Mouse (Mus musculus): ENCODE results near the gene Safb. TPM values are rescaled to one million over a fixed set of nuclear protein-coding genes. Genes with fewer than 3 reads are reported as not detected.

The Safb gene
- 104 and 136 TPM in 2 replicates for polyA plus RNA-seq (2015; fragmentation: Nextera tagmentation; extraction: Ambion mirVana)

GRCm38 (mm10) chr17:56584257-56585130 lies at the start of gene Safb, which contains the start of gene Safb2:
TSS of gene Safb (plus strand) at chr17:56584825.
TSS of gene Safb2 (minus strand) at chr17:56584585.
- peak within 1 kb of the TSS; percentile 93 for H3K27ac ChIP-seq (replicated peaks)
- peaks cover 70% of the 10 kb centered on the region for H3K4me1 ChIP-seq (replicated peaks)
- H3K4me2 ChIP-seq: peak within 1 kb of the TSS; percentile 97
- no peaks in the 10 kb centered on the region for H3K9me3 ChIP-seq
- peak within 1 kb of the TSS; percentile 97 for H3K4me3 ChIP-seq
- peak; percentile 96 for ATAC-seq (ENCODE audit: low read depth)
- H3K27me3 ChIP-seq: no peaks in the 10 kb centered on the region
- under 1% methylated on average over 91 of the region's 101 CpGs for WGBS
- H3K36me3 ChIP-seq: peaks cover 62% of the 10 kb centered on the region
- H3K9ac ChIP-seq: peak within 1 kb of the TSS; percentile 89

GRCm38 (mm10) chr17:56536192-56536591 lies 48.4 kb upstream of the Safb start:
- Histone ChIP-seq H3K4me3 (no peak overlapping the region), H3K27ac (replicated peaks) (peak overlapping the region; percentile 84), H3K27me3 (peaks cover 3% of the 10 kb centered on the region; the same call in 1 of the 2 replicates), H3K36me3 (no peaks in the 10 kb centered on the region), H3K4me2 (no peak overlapping the region), H3K4me1 (replicated peaks) (peaks cover 49% of the 10 kb centered on the region), H3K9me3 (no peaks in the 10 kb centered on the region), H3K9ac (no peak overlapping the region)
- WGBS: 29% methylated on average over 14 of the region's 14 CpGs
- ATAC-seq (ENCODE audit: low read depth): peak; percentile 59

- 39% methylated on average over 3 of the region's 3 CpGs for WGBS
- peak overlapping the region; percentile 84 for H3K27ac ChIP-seq (replicated peaks)
Observed at GRCm38 (mm10) chr17:56536874-56537273, 47.8 kb upstream of the Safb start.

GRCm38 (mm10) chr17:56537912-56538311 lies 46.7 kb upstream of the Safb start:
- 0 out of 2 replicates have a peak, but pooled peaks have one; percentile 5 for ATAC-seq (ENCODE audit: low read depth)
- Histone ChIP-seq H3K27me3 (peaks cover 4% of the 10 kb centered on the region; the same call in 1 of the 2 replicates), H3K9ac (no peak overlapping the region), H3K4me1 (replicated peaks) (peaks cover 58% of the 10 kb centered on the region), H3K36me3 (no peaks in the 10 kb centered on the region), H3K4me3 (no peak overlapping the region), H3K27ac (replicated peaks) (peak overlapping the region; percentile 57), H3K4me2 (no peak overlapping the region), H3K9me3 (no peaks in the 10 kb centered on the region)
- 4% methylated on average over 8 of the region's 8 CpGs for WGBS

More at GRCm38 (mm10) chr17:56536874-56537273, 47.8 kb upstream of the Safb start:
- Histone ChIP-seq H3K4me1 (replicated peaks) (peaks cover 49% of the 10 kb centered on the region), H3K36me3 (no peaks in the 10 kb centered on the region), H3K9ac (no peak overlapping the region), H3K4me2 (no peak overlapping the region), H3K27me3 (peaks cover 4% of the 10 kb centered on the region; the same call in 1 of the 2 replicates), H3K9me3 (no peaks in the 10 kb centered on the region), H3K4me3 (no peak overlapping the region)
- peak; percentile 40 for ATAC-seq (ENCODE audit: low read depth)

- WGBS: 43% methylated on average over 6 of the region's 6 CpGs
- no peak overlapping the region for H3K4me2 ChIP-seq
- no peaks in the 10 kb centered on the region for H3K9me3 ChIP-seq
- H3K27me3 ChIP-seq: peaks cover 4% of the 10 kb centered on the region; the same call in 1 of the 2 replicates
- no peak for ATAC-seq (ENCODE audit: low read depth)
- H3K27ac ChIP-seq (replicated peaks): no peak overlapping the region
- no peaks in the 10 kb centered on the region for H3K36me3 ChIP-seq
- H3K4me1 ChIP-seq (replicated peaks): peaks cover 59% of the 10 kb centered on the region
- no peak overlapping the region for H3K4me3 ChIP-seq
- H3K9ac ChIP-seq: no peak overlapping the region
Observed at GRCm38 (mm10) chr17:56540562-56540975, 44.1 kb upstream of the Safb start.

GRCm38 (mm10) chr17:56542736-56543135 lies 41.9 kb upstream of the Safb start:
- peaks cover 4% of the 10 kb centered on the region; the same call in 1 of the 2 replicates for H3K27me3 ChIP-seq
- no peak overlapping the region for H3K9ac ChIP-seq
- H3K9me3 ChIP-seq: no peaks in the 10 kb centered on the region
- peaks cover 56% of the 10 kb centered on the region for H3K4me1 ChIP-seq (replicated peaks)
- ATAC-seq (ENCODE audit: low read depth): no peak
- H3K27ac ChIP-seq (replicated peaks): peak overlapping the region; percentile 46; the same call in 1 of the 2 replicates
- no peak overlapping the region for H3K4me2 ChIP-seq
- no peaks in the 10 kb centered on the region for H3K36me3 ChIP-seq
- H3K4me3 ChIP-seq: no peak overlapping the region
- WGBS: 25% methylated on average over 8 of the region's 8 CpGs

GRCm38 (mm10) chr17:56543684-56544224 lies 40.9 kb upstream of the Safb start:
- no peak for ATAC-seq (ENCODE audit: low read depth)
- H3K9me3 ChIP-seq: no peaks in the 10 kb centered on the region
- no peak overlapping the region for H3K9ac ChIP-seq
- no peak overlapping the region for H3K4me3 ChIP-seq
- H3K4me1 ChIP-seq (replicated peaks): peaks cover 57% of the 10 kb centered on the region
- no peaks in the 10 kb centered on the region for H3K36me3 ChIP-seq
- H3K4me2 ChIP-seq: no peak overlapping the region
- H3K27ac ChIP-seq (replicated peaks): no peak overlapping the region
- peaks cover 4% of the 10 kb centered on the region; the same call in 1 of the 2 replicates for H3K27me3 ChIP-seq
- 78% methylated on average over 3 of the region's 3 CpGs for WGBS

- H3K9me3 ChIP-seq: no peaks in the 10 kb centered on the region
- 74% methylated on average over 7 of the region's 7 CpGs for WGBS
Observed at GRCm38 (mm10) chr17:56544699-56545387, 39.8 kb upstream of the Safb start.

GRCm38 (mm10) chr17:56545945-56546344 lies 38.7 kb upstream of the Safb start:
- Histone ChIP-seq H3K4me3 (no peak overlapping the region), H3K27ac (replicated peaks) (no peak overlapping the region), H3K27me3 (peaks cover 4% of the 10 kb centered on the region; the same call in 1 of the 2 replicates), H3K4me2 (no peak overlapping the region), H3K9ac (no peak overlapping the region), H3K9me3 (no peaks in the 10 kb centered on the region), H3K4me1 (replicated peaks) (peaks cover 52% of the 10 kb centered on the region), H3K36me3 (no peaks in the 10 kb centered on the region)
- no peak for ATAC-seq (ENCODE audit: low read depth)
- 88% methylated on average over 1 of the region's 1 CpGs for WGBS

More at GRCm38 (mm10) chr17:56544699-56545387, 39.8 kb upstream of the Safb start:
- peaks cover 52% of the 10 kb centered on the region for H3K4me1 ChIP-seq (replicated peaks)
- H3K36me3 ChIP-seq: no peaks in the 10 kb centered on the region
- H3K4me2 ChIP-seq: no peak overlapping the region
- ATAC-seq (ENCODE audit: low read depth): no peak
- H3K27me3 ChIP-seq: peaks cover 4% of the 10 kb centered on the region; the same call in 1 of the 2 replicates
- H3K4me3 ChIP-seq: no peak overlapping the region
- H3K27ac ChIP-seq (replicated peaks): no peak overlapping the region
- no peak overlapping the region for H3K9ac ChIP-seq

- no peak for ATAC-seq (ENCODE audit: low read depth)
- Histone ChIP-seq H3K4me1 (replicated peaks) (peaks cover 59% of the 10 kb centered on the region), H3K9ac (no peak overlapping the region), H3K9me3 (no peaks in the 10 kb centered on the region), H3K36me3 (no peaks in the 10 kb centered on the region), H3K4me2 (no peak overlapping the region), H3K27ac (replicated peaks) (peak overlapping the region; percentile 59; the same call in 1 of the 2 replicates), H3K27me3 (no peaks in the 10 kb centered on the region), H3K4me3 (no peak overlapping the region)
- 84% methylated on average over 5 of the region's 5 CpGs for WGBS
Observed at GRCm38 (mm10) chr17:56546576-56546975, 38.0 kb upstream of the Safb start.

GRCm38 (mm10) chr17:56547116-56547845 lies 37.3 kb upstream of the Safb start:
- no peaks in the 10 kb centered on the region for H3K36me3 ChIP-seq
- no peak overlapping the region for H3K9ac ChIP-seq
- H3K4me3 ChIP-seq: no peak overlapping the region
- H3K27ac ChIP-seq (replicated peaks): peak overlapping the region; percentile 59
- WGBS: 47% methylated on average over 17 of the region's 17 CpGs
- no peaks in the 10 kb centered on the region for H3K9me3 ChIP-seq
- 0 out of 2 replicates have a peak, but pooled peaks have one; percentile 17 for ATAC-seq (ENCODE audit: low read depth)
- H3K27me3 ChIP-seq: no peaks in the 10 kb centered on the region
- H3K4me1 ChIP-seq (replicated peaks): peaks cover 61% of the 10 kb centered on the region
- H3K4me2 ChIP-seq: no peak overlapping the region
